Mouse (Mus musculus) limb, embryonic 14.5 days (tissue): Measurements from ENCODE around the gene Ifnar2. TPM values are rescaled to one million over a fixed set of nuclear protein-coding genes. Genes with fewer than 3 reads are reported as not detected.
A peak's percentile ranks its signal among the peaks of the same experiment; 100 is the strongest.

Source experiments
- ATAC-seq: fragments of 200-750 bp; cut with Nextera tagmentation; 2 replicates; pipeline ENCODE4 v1.8.0; 2017; ENCODE audit warnings: low read depth, moderate number of reproducible peaks, moderate TSS enrichment; ENCODE audit not compliant: low FRiP score
- DNase-seq: peaks from one replicate; pipeline ENCODE4 v3.0.0-alpha.2; 2015; ENCODE audit warnings: low spot score
- H3K27ac ChIP-seq: fragments of 300-500 bp; sonication (generic); replicated peaks from 2 replicates; pipeline ENCODE4 v1.5.1; 2014; ENCODE audit warnings: low read depth, mild to moderate bottlenecking, low read length, moderate library complexity, mixed read lengths
- H3K27me3 ChIP-seq: fragments of 300-500 bp; sonication (generic); 2 replicates; pipeline ENCODE4 v1.6.1; 2014; ENCODE audit warnings: low read length, mixed read lengths; ENCODE audit not compliant: control insufficient read depth, insufficient read depth
- H3K36me3 ChIP-seq: fragments of 300-500 bp; sonication (generic); 2 replicates; pipeline ENCODE4 v1.6.1; 2014; ENCODE audit warnings: mild to moderate bottlenecking, low read length, moderate library complexity, mixed read lengths; ENCODE audit not compliant: control insufficient read depth, insufficient read depth
- H3K4me1 ChIP-seq: fragments of 300-500 bp; sonication (generic); 2 replicates; pipeline ENCODE4 v1.6.1; 2014; ENCODE audit warnings: antibody characterized with exemption, low read length, mixed read lengths; ENCODE audit not compliant: control insufficient read depth, insufficient read depth
- H3K4me2 ChIP-seq: fragments of 300-500 bp; sonication (generic); replicated peaks from 2 replicates; pipeline ENCODE4 v1.6.1; 2014; ENCODE audit warnings: low read depth, mild to moderate bottlenecking, low read length, moderate library complexity; ENCODE audit not compliant: severe bottlenecking
- H3K4me3 ChIP-seq: fragments of 300-500 bp; sonication (generic); replicated peaks from 2 replicates; pipeline ENCODE4 v1.5.1; 2014; ENCODE audit warnings: low read length
- H3K9ac ChIP-seq: fragments of 300-500 bp; sonication (generic); 2 replicates; pipeline ENCODE4 v1.6.1; 2014; ENCODE audit warnings: mild to moderate bottlenecking, low read depth, low read length, moderate library complexity; ENCODE audit not compliant: severe bottlenecking
- H3K9me3 ChIP-seq: fragments of 300-500 bp; sonication (generic); 2 replicates; pipeline ENCODE4 v1.6.1; 2016; ENCODE audit warnings: low read length; ENCODE audit not compliant: control insufficient read depth
- POLR2A ChIP-seq: fragments of 200-500 bp; IDR thresholded peaks from 2 replicates; pipeline ENCODE4 v1.8.0; 2012; ENCODE audit warnings: inconsistent platforms, mild to moderate bottlenecking, moderate library complexity, borderline replicate concordance; ENCODE audit not compliant: insufficient read depth, insufficient read length; ENCODE audit errors: extremely low read depth
- WGBS: fragments of 180-500 bp; shearing (Covaris S2); extraction: QIAGEN DNeasy Blood & Tissue Kit; methylation state at CpG from one replicate; pipeline ENCODE4 v1.1.7; 2014; 5-methylcytosine and 5-hydroxymethylcytosine counted together
- polyA plus RNA-seq, 2 experiments: library from polyadenylated mRNA; depleted of rRNA in 1 of 2; stranded (reverse) in 1 of 2; unstranded in 1 of 2; fragments of >200 nt; fragmentation: Nextera tagmentation in 1 of 2; extraction: Ambion mirVana in 1 of 2; gene quantifications; 2 replicates each; pipeline versions ENCODE4 v1.2.1 to v1.2.3; 2012 to 2014

Ifnar2 gene
- polyA plus RNA-seq, 2 experiments: 38.7 to 59.7 TPM

DNA sequence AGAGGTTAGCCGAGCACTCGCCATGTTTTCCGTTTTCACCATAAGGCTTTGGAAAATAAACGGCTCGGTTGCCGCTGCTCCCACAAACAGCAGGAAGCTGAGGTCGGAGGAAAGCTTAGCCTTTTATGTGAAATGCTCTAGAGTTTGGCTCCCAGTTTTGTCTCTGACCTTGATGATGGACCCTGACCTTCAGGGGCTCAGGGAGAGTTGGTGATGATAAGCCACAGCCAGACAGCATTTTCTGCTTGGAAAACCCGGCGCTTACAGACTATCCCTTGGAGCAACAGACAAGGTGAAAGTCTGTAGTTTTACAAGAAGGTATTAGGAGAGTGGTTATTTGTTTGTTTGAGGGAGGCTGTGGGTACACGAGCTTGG lies 15.1 kb upstream of the Ifnar2 start:
- TF ChIP-seq POLR2A: no peak
- WGBS: 41% methylated on average over 10 of the region's 10 CpGs
- Histone ChIP-seq H3K4me2 (no peak overlapping the region), H3K36me3 (no peaks in the 10 kb centered on the region), H3K4me1 (peaks cover 3% of the 10 kb centered on the region; the same call in 1 of the 2 replicates), H3K9me3 (no peaks in the 10 kb centered on the region), H3K27ac (no peak overlapping the region), H3K27me3 (peaks cover 4% of the 10 kb centered on the region; the same call in 1 of the 2 replicates), H3K4me3 (no peak overlapping the region), H3K9ac (no peak overlapping the region)
- DNase-seq: no peak
- ATAC-seq: no peak

DNA sequence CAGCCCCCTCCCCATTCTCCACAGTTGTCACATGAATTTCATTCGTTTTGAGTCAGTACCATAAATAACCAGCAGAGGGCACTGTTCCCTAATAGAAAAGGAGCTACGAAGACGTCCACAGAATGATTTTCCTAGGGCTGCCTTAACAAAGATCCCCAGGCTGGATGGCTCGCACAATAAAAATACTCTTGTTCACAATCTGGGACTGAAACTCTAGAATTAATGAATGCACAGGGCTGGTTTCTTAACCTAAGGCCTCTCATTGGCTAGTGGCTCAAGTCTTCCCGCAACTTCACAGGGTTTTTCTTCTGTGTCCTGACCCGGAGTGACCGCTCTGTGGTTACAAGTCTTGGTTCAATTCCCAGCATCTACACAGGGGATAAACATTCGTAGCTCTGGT lies 14.0 kb upstream of the Ifnar2 start:
- no peak overlapping the region for H3K27ac ChIP-seq
- no peak for TF ChIP-seq POLR2A
- DNase-seq (peak; percentile 79), ATAC-seq (no peak)
- H3K27me3 ChIP-seq: no peaks in the 10 kb centered on the region
- H3K9ac ChIP-seq: no peak overlapping the region
- no peaks in the 10 kb centered on the region for H3K9me3 ChIP-seq
- no peaks in the 10 kb centered on the region for H3K36me3 ChIP-seq
- 44% methylated on average over 8 of the region's 8 CpGs for WGBS
- H3K4me3 ChIP-seq: no peak overlapping the region
- no peak overlapping the region for H3K4me2 ChIP-seq
- H3K4me1 ChIP-seq: peaks cover 11% of the 10 kb centered on the region

DNA sequence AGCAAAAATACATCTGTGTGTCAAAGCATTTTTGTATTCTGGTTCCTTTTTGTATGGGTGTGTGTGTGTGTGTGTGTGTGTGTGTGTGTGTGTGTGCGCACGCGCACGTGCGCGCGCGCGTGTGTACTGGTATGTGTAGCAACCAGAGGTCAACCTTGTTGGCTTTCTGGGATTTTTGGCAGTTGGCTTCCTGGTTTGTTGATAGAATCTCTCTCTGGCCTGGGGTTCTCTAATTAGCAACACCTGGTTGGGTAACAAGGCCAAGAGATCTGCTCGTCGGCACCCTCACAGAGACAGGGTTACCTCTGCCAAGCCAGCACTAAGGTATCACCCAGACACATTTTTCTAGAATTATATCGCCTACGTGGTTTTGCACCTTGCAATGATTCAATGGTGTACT lies 13.1 kb upstream of the Ifnar2 start:
- 83% methylated on average over 13 of the region's 13 CpGs for WGBS
- H3K9me3 ChIP-seq: no peaks in the 10 kb centered on the region
- TF ChIP-seq POLR2A: no peak

DNA sequence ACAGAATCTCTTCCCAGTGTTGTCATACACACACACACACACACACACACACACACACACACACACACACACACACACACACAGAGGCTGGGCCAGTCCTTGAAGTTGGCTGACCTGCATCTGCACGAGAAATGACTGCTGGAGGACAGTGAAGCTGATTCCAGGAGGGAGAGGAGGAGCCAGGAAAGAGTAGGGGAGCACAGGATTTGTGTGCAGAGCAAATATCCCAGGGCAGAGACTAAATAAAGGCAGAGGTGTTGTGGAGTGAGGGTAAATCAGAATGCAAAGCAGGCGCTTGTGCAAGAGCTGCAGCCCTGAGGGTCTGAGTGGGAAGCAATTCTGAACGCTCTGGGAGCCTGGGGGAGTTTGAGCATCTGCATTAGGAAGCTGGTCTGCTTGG lies 12.4 kb upstream of the Ifnar2 start:
- peaks cover 15% of the 10 kb centered on the region for H3K4me1 ChIP-seq
- H3K4me3 ChIP-seq: no peak overlapping the region
- H3K27ac ChIP-seq: no peak overlapping the region
- 52% methylated on average over 3 of the region's 3 CpGs for WGBS
- H3K9me3 ChIP-seq: no peaks in the 10 kb centered on the region
- no peaks in the 10 kb centered on the region for H3K27me3 ChIP-seq
- H3K4me2 ChIP-seq: no peak overlapping the region
- TF ChIP-seq POLR2A: no peak
- H3K36me3 ChIP-seq: no peaks in the 10 kb centered on the region
- DNase-seq: no peak
- ATAC-seq: no peak
- no peak overlapping the region for H3K9ac ChIP-seq

More for the DNA sequence above, 13.1 kb upstream of the Ifnar2 start:
- no peaks in the 10 kb centered on the region for H3K27me3 ChIP-seq
- no peak overlapping the region for H3K4me3 ChIP-seq
- DNase-seq (no peak), ATAC-seq (no peak)
- no peak overlapping the region for H3K9ac ChIP-seq
- no peak overlapping the region for H3K4me2 ChIP-seq
- no peaks in the 10 kb centered on the region for H3K36me3 ChIP-seq
- no peak overlapping the region for H3K27ac ChIP-seq
- peaks cover 15% of the 10 kb centered on the region for H3K4me1 ChIP-seq

DNA sequence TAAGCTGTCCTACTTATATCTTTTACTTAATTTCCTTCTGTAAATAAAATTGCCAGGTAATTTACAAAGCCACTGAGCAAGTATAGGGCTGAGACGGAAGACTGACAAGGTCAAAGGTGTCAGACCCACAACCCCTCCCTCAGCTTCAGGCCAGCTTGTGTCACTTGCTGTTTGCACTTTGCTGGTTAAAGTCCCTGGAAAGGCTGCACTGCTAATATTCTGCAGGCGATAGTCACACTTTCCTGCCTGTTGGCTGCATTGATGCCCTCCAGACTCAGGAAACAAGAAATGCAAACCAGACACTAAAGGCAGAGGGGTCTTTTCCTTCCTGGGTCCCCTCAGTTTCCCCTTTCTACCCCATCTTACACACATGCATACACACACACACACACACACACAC lies 10.6 kb upstream of the Ifnar2 start:
- H3K36me3 ChIP-seq: no peaks in the 10 kb centered on the region
- WGBS: 41% methylated on average over 2 of the region's 2 CpGs
- H3K4me3 ChIP-seq: no peak overlapping the region
- TF ChIP-seq POLR2A: no peak
- ATAC-seq (no peak), DNase-seq (no peak)
- H3K9me3 ChIP-seq: no peaks in the 10 kb centered on the region
- no peak overlapping the region for H3K9ac ChIP-seq
- no peaks in the 10 kb centered on the region for H3K27me3 ChIP-seq
- no peak overlapping the region for H3K4me2 ChIP-seq
- H3K4me1 ChIP-seq: peaks cover 15% of the 10 kb centered on the region
- no peak overlapping the region for H3K27ac ChIP-seq
